Mouse (Mus musculus) v-Abl transformed pro-B cells (cell line): ENCODE measurements around the gene Psmf1.

Experiments
- in situ Hi-C, 2 experiments: fragments of 400-800 bp; cut with MboI; formaldehyde crosslinking; loops; one replicate each; pipeline ENCODE4 v1.15.1; 2025; ENCODE audit not compliant: unreplicated experiment in 2 of 2

The Psmf1 gene

GRCm38 (mm10) chr2:151743845-151744244, at the start of gene Psmf1:
Gene Psmf1, minus strand, starts transcription at chr2:151744186.
- in situ Hi-C loops = loop anchor here (5.0 to 25.0 kb wide), 6 partner anchors 252 to 1607 kb away; partner anchors contain the start of genes Nsfl1c (in 2 of the 2), Zfp120 (in 2 of the 2), Cst7 (in 1 of the 2) and Pygb (in 1 of the 2)

GRCm38 (mm10) chr2:151791156-151791555, 47.2 kb upstream of the Psmf1 start:
- in situ Hi-C loops = no loop called here

GRCm38 (mm10) chr2:151790169-151790568, 46.2 kb upstream of the Psmf1 start:
- in situ Hi-C loops = no loop called here

- in situ Hi-C loops = no loop called here
Observed at GRCm38 (mm10) chr2:151788221-151788977, 44.4 kb upstream of the Psmf1 start.

GRCm38 (mm10) chr2:151783493-151783892, 39.5 kb upstream of the Psmf1 start:
- in situ Hi-C loops = no loop called here

GRCm38 (mm10) chr2:151777366-151777765, 33.4 kb upstream of the Psmf1 start:
- in situ Hi-C loops = no loop called here

- in situ Hi-C loops = no loop called here
Observed at GRCm38 (mm10) chr2:151773476-151773875, 29.5 kb upstream of the Psmf1 start.

GRCm38 (mm10) chr2:151772169-151772568, 28.2 kb upstream of the Psmf1 start:
- in situ Hi-C loops = no loop called here

GRCm38 (mm10) chr2:151764557-151764956, 20.6 kb upstream of the Psmf1 start:
- in situ Hi-C loops = no loop called here

- in situ Hi-C loops = no loop called here
Observed at GRCm38 (mm10) chr2:151758806-151759353, 14.9 kb upstream of the Psmf1 start.

- in situ Hi-C loops = no loop called here
Observed at GRCm38 (mm10) chr2:151757451-151757850, 13.5 kb upstream of the Psmf1 start.

- in situ Hi-C loops = no loop called here
Observed at GRCm38 (mm10) chr2:151756277-151757061, 12.5 kb upstream of the Psmf1 start.

GRCm38 (mm10) chr2:151751330-151751729, 7.3 kb upstream of the Psmf1 start:
- in situ Hi-C loops = no loop called here

- in situ Hi-C loops = loop anchor here (10.0 to 25.0 kb wide), 5 partner anchors 614 to 1611 kb away; partner anchors contain the start of genes Zfp120 (in 2 of the 2), Cst7 (in 1 of the 2) and Pygb (in 1 of the 2)
Observed at GRCm38 (mm10) chr2:151747847-151748705, 4.1 kb upstream of the Psmf1 start.

- in situ Hi-C loops = loop anchor here (5.0 to 25.0 kb wide), 6 partner anchors 251 to 1606 kb away; partner anchors contain the start of genes Nsfl1c (in 2 of the 2), Zfp120 (in 2 of the 2), Cst7 (in 1 of the 2) and Pygb (in 1 of the 2)
Observed at GRCm38 (mm10) chr2:151742850-151743679, 921 bp downstream of the Psmf1 start.

GRCm38 (mm10) chr2:151742084-151742483, 1.9 kb downstream of the Psmf1 start:
- in situ Hi-C loops = loop anchor here (5.0 to 25.0 kb wide), 6 partner anchors 250 to 1605 kb away; partner anchors contain the start of genes Nsfl1c (in 2 of the 2), Zfp120 (in 2 of the 2), Cst7 (in 1 of the 2) and Pygb (in 1 of the 2)

- in situ Hi-C loops = loop anchor here (5.0 to 25.0 kb wide), 6 partner anchors 249 to 1604 kb away; partner anchors contain the start of genes Nsfl1c (in 2 of the 2), Zfp120 (in 2 of the 2), Cst7 (in 1 of the 2) and Pygb (in 1 of the 2)
Observed at GRCm38 (mm10) chr2:151740741-151741526, 3.1 kb downstream of the Psmf1 start.

- in situ Hi-C loops = loop anchor here (25.0 kb wide), 4 partner anchors 623 to 1602 kb away; partner anchors contain the start of genes Zfp120 (in 2 of the 2), Cst7 (in 1 of the 2) and Pygb (in 1 of the 2)
Observed at GRCm38 (mm10) chr2:151739505-151739904, 4.5 kb downstream of the Psmf1 start.
